In the genomic region with DNA sequence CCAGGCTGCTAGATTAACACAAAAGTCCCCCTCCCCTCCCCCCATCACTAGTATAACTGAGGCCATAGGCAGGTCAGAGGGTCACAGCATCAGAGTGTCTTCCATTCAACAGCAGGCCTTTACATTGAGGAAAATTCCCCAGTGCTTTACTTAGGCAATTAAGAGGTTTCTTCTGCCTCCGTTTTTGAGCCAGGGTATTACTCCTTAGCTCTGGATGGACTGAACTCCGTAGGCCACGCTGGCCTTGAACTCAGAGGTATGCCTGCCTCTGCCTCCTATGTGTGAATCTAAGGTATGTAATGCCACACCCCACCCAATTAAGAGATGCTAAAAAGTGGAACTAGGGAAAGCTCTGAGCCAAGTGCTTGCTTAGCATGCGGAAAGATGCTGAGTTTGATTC, we compare ENCODE assay signal across 20 mouse cellular contexts. TPM values are rescaled to one million over a fixed set of nuclear protein-coding genes. Genes with fewer than 3 reads are reported as not detected.
DNase-seq lines count a peak whose midpoint lies in the region; TF ChIP-seq lines count a peak whose summit lies in the region.
"Had no signal": no experiment of that assay in that cellular context is flagged by ENCODE, and none has a peak within 500 bp of the region (broad histone marks: within the 10 kb centered on the region; RNA-seq: fewer than 3 reads in every experiment).

No protein-coding gene starts in this region.

- peak; percentile 14 for DNase-seq in embryo, embryonic 10.5 days (ENCODE audit: low spot score)
- no peak for DNase-seq in embryo, embryonic 9.5 days (ENCODE audit: extremely low spot score)
- DNase-seq in R1 (ENCODE audit: low read depth, low spot score) = peak; percentile 91
- DNase-seq in left cerebral cortex, postnatal 10 days (ENCODE audit: extremely low spot score in 1 of 2, low spot score in 2 of 2) = no peak
- DNase-seq in frontal cortex, adult 2 months (ENCODE audit: extremely low spot score in 1 of 2, low spot score in 1 of 2) = no peak
- DNase-seq: adrenal gland, adult 8-10 months; adrenal gland, postnatal 25 days; cerebellum, adult 11-12 months; cerebellum, adult 8-10 months; cerebellum, postnatal 36 days; forebrain, postnatal 0 days; gastrocnemius, postnatal 25 days; heart, postnatal 14 days; kidney, adult 2 months had no signal

- TF ChIP-seq POLR2A in ES-Bruce4 (IDR thresholded peaks at IDR 0.05; ENCODE audit: insufficient read depth, low read length) = no peak

- no peak overlapping the region for H3K4me3 ChIP-seq in ES-Bruce4 (ENCODE audit: low read depth, low read length)
- H3K4me3 ChIP-seq: embryonic facial prominence, embryonic 12.5 days; embryonic facial prominence, embryonic 15.5 days; heart, embryonic 13.5 days had no signal

- H3K27me3 ChIP-seq in ES-Bruce4 (ENCODE audit: control insufficient read depth, insufficient read depth, low read length, poor library complexity, severe bottlenecking) = no peaks in the 10 kb centered on the region
- H3K27me3 ChIP-seq: embryonic facial prominence, embryonic 12.5 days; embryonic facial prominence, embryonic 15.5 days; heart, embryonic 13.5 days had no signal

- TF ChIP-seq CTCF in ES-Bruce4 (IDR thresholded peaks at IDR 0.05; ENCODE audit: low read depth, low read length) = no peak

- H3K4me1 ChIP-seq in ES-Bruce4 (ENCODE audit: control insufficient read depth, insufficient read depth, low read length) = peaks cover 7% of the 10 kb centered on the region
- H3K4me1 ChIP-seq: embryonic facial prominence, embryonic 12.5 days had no signal

- no peaks in the 10 kb centered on the region for H3K9me3 ChIP-seq in ES-Bruce4 (replicated peaks; ENCODE audit: control insufficient read depth, insufficient read depth, low read length, poor library complexity, severe bottlenecking)
- H3K9me3 ChIP-seq: embryonic facial prominence, embryonic 12.5 days; embryonic facial prominence, embryonic 15.5 days; heart, embryonic 13.5 days had no signal

- peak overlapping the region; percentile 81 for H3K27ac ChIP-seq in ES-Bruce4 (ENCODE audit: insufficient read depth, low read length)
- H3K27ac ChIP-seq: embryonic facial prominence, embryonic 12.5 days; hindbrain, embryonic 14.5 days; hindbrain, postnatal 0 days had no signal

- intact Hi-C loops in left cerebral cortex, postnatal 10 days (cut with DNase I) = no loop called here

- no peak overlapping the region for H3K9ac ChIP-seq in ES-Bruce4 (ENCODE audit: low read depth, poor library complexity, severe bottlenecking)
- H3K9ac ChIP-seq: embryonic facial prominence, embryonic 12.5 days; embryonic facial prominence, embryonic 15.5 days; forebrain, postnatal 0 days; hindbrain, embryonic 14.5 days had no signal

- H3K36me3 ChIP-seq in ES-Bruce4 (ENCODE audit: control insufficient read depth, insufficient read depth, low read length, poor library complexity, severe bottlenecking) = peaks cover 15% of the 10 kb centered on the region

- TF ChIP-seq EP300 in ES-Bruce4 (IDR thresholded peaks at IDR 0.05; ENCODE audit: insufficient read depth, low read depth, low read length) = no peak

RNA-seq across cellular contexts. Expression of gene Gabarapl2, which starts 23.0 kb away (rescaled TPM):
- 64.2 and 66.4 TPM in 2 replicates for polyA plus RNA-seq in ES-Bruce4 (2011; ENCODE audit: insufficient read depth, insufficient read length, low read depth, missing spikeins)
- total RNA-seq in left cerebral cortex, postnatal 10 days (2021) = 100 to 1,000 TPM; 206 to 213 TPM
- 251 and 275 TPM in 2 replicates for polyA plus RNA-seq in frontal cortex, adult 2 months (2012; rRNA removed)

RNA-seq across cellular contexts. Expression of gene Adat1, which starts 28.6 kb away (rescaled TPM):
- polyA plus RNA-seq in ES-Bruce4 (2011; ENCODE audit: insufficient read depth, insufficient read length, low read depth, missing spikeins) = 22.0 and 22.3 TPM in 2 replicates
- total RNA-seq in left cerebral cortex, postnatal 10 days (2021) = 1 to 10 TPM; 4.5 to 4.6 TPM
- 7.8 and 8.0 TPM in 2 replicates for polyA plus RNA-seq in frontal cortex, adult 2 months (2012; rRNA removed)

RNA-seq across cellular contexts. Expression of gene Tmem231, which starts 29.9 kb away (rescaled TPM):
- 16.8 and 18.2 TPM in 2 replicates for polyA plus RNA-seq in ES-Bruce4 (2011; ENCODE audit: insufficient read depth, insufficient read length, low read depth, missing spikeins)
- 10 to 100 TPM; 10.0 to 10.4 TPM for total RNA-seq in left cerebral cortex, postnatal 10 days (2021)
- 13.3 and 13.9 TPM in 2 replicates for polyA plus RNA-seq in frontal cortex, adult 2 months (2012; rRNA removed)

RNA-seq across cellular contexts. Expression of gene Kars, which starts 47.6 kb away (rescaled TPM):
- polyA plus RNA-seq in ES-Bruce4 (2011; ENCODE audit: insufficient read depth, insufficient read length, low read depth, missing spikeins) = 306 and 325 TPM in 2 replicates
- total RNA-seq in left cerebral cortex, postnatal 10 days (2021) = 10 to 100 TPM; 83.6 to 89.3 TPM
- 64.0 and 65.7 TPM in 2 replicates for polyA plus RNA-seq in frontal cortex, adult 2 months (2012; rRNA removed)

RNA-seq across cellular contexts. Expression of gene Terf2ip, which starts 47.7 kb away (rescaled TPM):
- polyA plus RNA-seq in ES-Bruce4 (2011; ENCODE audit: insufficient read depth, insufficient read length, low read depth, missing spikeins) = 10.3 and 10.7 TPM in 2 replicates
- 10 to 100 TPM; 34.5 to 36.7 TPM for total RNA-seq in left cerebral cortex, postnatal 10 days (2021)
- polyA plus RNA-seq in frontal cortex, adult 2 months (2012; rRNA removed) = 34.1 and 36.1 TPM in 2 replicates

Comparison
In these comparisons a context has a peak if more than half of its experiments do, and no peak if none do; other contexts are left out.
1. DNase-seq: peak in embryo, embryonic 10.5 days (single experiment) and R1 (single experiment); none in embryo, embryonic 9.5 days (single experiment), left cerebral cortex, postnatal 10 days (0 of 2) and frontal cortex, adult 2 months (0 of 2).